Mouse (Mus musculus): ENCODE measurements around the gene Nr1h3.

The Nr1h3 gene

GRCm38 (mm10) chr2:91137481-91137880, 65.2 kb downstream of the Nr1h3 start:
- DNase-seq, result no peak

- DNase-seq, result peak; percentile 53 to 56
Observed at GRCm38 (mm10) chr2:91136513-91137412, 65.9 kb downstream of the Nr1h3 start.

All from cerebellum, postnatal 36 days (tissue).